Mouse (Mus musculus): ENCODE data around the gene Dock4. TPM values are rescaled to one million over a fixed set of nuclear protein-coding genes. Genes with fewer than 3 reads are reported as not detected.

Gene Dock4
- polyA plus RNA-seq, 1 experiment: 2.6 TPM

- H3K27ac ChIP-seq (replicated peaks; ENCODE audit: low read depth, low read length): no peak overlapping the region
- H3K4me3 ChIP-seq (ENCODE audit: insufficient read depth, low read depth, low read length): no peak overlapping the region
- peaks cover 4% of the 10 kb centered on the region; the same call in 1 of the 2 replicates for H3K4me1 ChIP-seq (ENCODE audit: control insufficient read depth, insufficient read depth, insufficient read length, low read length)
Observed at GRCm38 (mm10) chr12:40656438-40656837, 210.7 kb downstream of the Dock4 start.

- Histone ChIP-seq H3K4me3 (ENCODE audit: insufficient read depth, low read depth, low read length) (no peak overlapping the region), H3K4me1 (ENCODE audit: control insufficient read depth, insufficient read depth, insufficient read length, low read length) (peaks cover 4% of the 10 kb centered on the region; the same call in 1 of the 2 replicates), H3K27ac (replicated peaks; ENCODE audit: low read depth, low read length) (no peak overlapping the region)
Observed at GRCm38 (mm10) chr12:40657229-40657885, 211.6 kb downstream of the Dock4 start.

- H3K27ac ChIP-seq (replicated peaks; ENCODE audit: low read depth, low read length): no peak overlapping the region
- no peak overlapping the region for H3K4me3 ChIP-seq (ENCODE audit: insufficient read depth, low read depth, low read length)
- H3K4me1 ChIP-seq (ENCODE audit: control insufficient read depth, insufficient read depth, insufficient read length, low read length): no peaks in the 10 kb centered on the region
Observed at GRCm38 (mm10) chr12:40659689-40660088, 213.9 kb downstream of the Dock4 start.

GRCm38 (mm10) chr12:40669460-40669859 is 223.7 kb downstream of the Dock4 start:
- Histone ChIP-seq H3K27ac (replicated peaks; ENCODE audit: low read depth, low read length) (no peak overlapping the region), H3K4me3 (ENCODE audit: insufficient read depth, low read depth, low read length) (no peak overlapping the region), H3K4me1 (ENCODE audit: control insufficient read depth, insufficient read depth, insufficient read length, low read length) (no peaks in the 10 kb centered on the region)

- Histone ChIP-seq H3K27ac (replicated peaks; ENCODE audit: low read depth, low read length) (no peak overlapping the region), H3K4me3 (ENCODE audit: insufficient read depth, low read depth, low read length) (no peak overlapping the region), H3K4me1 (ENCODE audit: control insufficient read depth, insufficient read depth, insufficient read length, low read length) (no peaks in the 10 kb centered on the region)
Observed at GRCm38 (mm10) chr12:40670766-40671165, 225.0 kb downstream of the Dock4 start.

GRCm38 (mm10) chr12:40679713-40680112 is 234.0 kb downstream of the Dock4 start:
- H3K4me3 ChIP-seq (ENCODE audit: insufficient read depth, low read depth, low read length): no peak overlapping the region
- H3K4me1 ChIP-seq (ENCODE audit: control insufficient read depth, insufficient read depth, insufficient read length, low read length): no peaks in the 10 kb centered on the region
- no peak overlapping the region for H3K27ac ChIP-seq (replicated peaks; ENCODE audit: low read depth, low read length)

- Histone ChIP-seq H3K4me3 (ENCODE audit: insufficient read depth, low read depth, low read length) (no peak overlapping the region), H3K27ac (replicated peaks; ENCODE audit: low read depth, low read length) (no peak overlapping the region), H3K4me1 (ENCODE audit: control insufficient read depth, insufficient read depth, insufficient read length, low read length) (no peaks in the 10 kb centered on the region)
Observed at GRCm38 (mm10) chr12:40680551-40680950, 234.8 kb downstream of the Dock4 start.

GRCm38 (mm10) chr12:40691444-40691843 is 245.7 kb downstream of the Dock4 start:
- Histone ChIP-seq H3K27ac (replicated peaks; ENCODE audit: low read depth, low read length) (no peak overlapping the region), H3K4me3 (ENCODE audit: insufficient read depth, low read depth, low read length) (no peak overlapping the region), H3K4me1 (ENCODE audit: control insufficient read depth, insufficient read depth, insufficient read length, low read length) (peaks cover 3% of the 10 kb centered on the region; the same call in 1 of the 2 replicates)

- 0 out of 2 replicates have a peak overlapping the region, but pooled peaks have one; percentile 10 for H3K27ac ChIP-seq (replicated peaks; ENCODE audit: low read depth, low read length)
- H3K4me1 ChIP-seq (ENCODE audit: control insufficient read depth, insufficient read depth, insufficient read length, low read length): peaks cover 3% of the 10 kb centered on the region; the same call in 1 of the 2 replicates
- H3K4me3 ChIP-seq (ENCODE audit: insufficient read depth, low read depth, low read length): no peak overlapping the region
Observed at GRCm38 (mm10) chr12:40694082-40694721, 248.4 kb downstream of the Dock4 start.

GRCm38 (mm10) chr12:40698330-40698729 is 252.6 kb downstream of the Dock4 start:
- Histone ChIP-seq H3K4me3 (ENCODE audit: insufficient read depth, low read depth, low read length) (no peak overlapping the region), H3K27ac (replicated peaks; ENCODE audit: low read depth, low read length) (no peak overlapping the region), H3K4me1 (ENCODE audit: control insufficient read depth, insufficient read depth, insufficient read length, low read length) (peaks cover 3% of the 10 kb centered on the region; the same call in 1 of the 2 replicates)

- H3K4me3 ChIP-seq (ENCODE audit: insufficient read depth, low read depth, low read length): no peak overlapping the region
- H3K4me1 ChIP-seq (ENCODE audit: control insufficient read depth, insufficient read depth, insufficient read length, low read length): no peaks in the 10 kb centered on the region; the same call in 1 of the 2 replicates
- no peak overlapping the region for H3K27ac ChIP-seq (replicated peaks; ENCODE audit: low read depth, low read length)
Observed at GRCm38 (mm10) chr12:40702233-40702792, 256.6 kb downstream of the Dock4 start.

- Histone ChIP-seq H3K4me3 (ENCODE audit: insufficient read depth, low read depth, low read length) (no peak overlapping the region), H3K27ac (replicated peaks; ENCODE audit: low read depth, low read length) (no peak overlapping the region), H3K4me1 (ENCODE audit: control insufficient read depth, insufficient read depth, insufficient read length, low read length) (no peaks in the 10 kb centered on the region; the same call in 1 of the 2 replicates)
Observed at GRCm38 (mm10) chr12:40704296-40704695, 258.5 kb downstream of the Dock4 start.

- H3K4me3 ChIP-seq (ENCODE audit: insufficient read depth, low read depth, low read length): no peak overlapping the region
- H3K27ac ChIP-seq (replicated peaks; ENCODE audit: low read depth, low read length): no peak overlapping the region
- H3K4me1 ChIP-seq (ENCODE audit: control insufficient read depth, insufficient read depth, insufficient read length, low read length): no peaks in the 10 kb centered on the region; the same call in 1 of the 2 replicates
Observed at GRCm38 (mm10) chr12:40707108-40707507, 261.4 kb downstream of the Dock4 start.

- no peak overlapping the region for H3K4me3 ChIP-seq (ENCODE audit: insufficient read depth, low read depth, low read length)
- no peaks in the 10 kb centered on the region; the same call in 1 of the 2 replicates for H3K4me1 ChIP-seq (ENCODE audit: control insufficient read depth, insufficient read depth, insufficient read length, low read length)
- H3K27ac ChIP-seq (replicated peaks; ENCODE audit: low read depth, low read length): no peak overlapping the region
Observed at GRCm38 (mm10) chr12:40709094-40709493, 263.3 kb downstream of the Dock4 start.

GRCm38 (mm10) chr12:40712235-40712634 is 266.5 kb downstream of the Dock4 start:
- Histone ChIP-seq H3K4me3 (ENCODE audit: insufficient read depth, low read depth, low read length) (no peak overlapping the region), H3K4me1 (ENCODE audit: control insufficient read depth, insufficient read depth, insufficient read length, low read length) (no peaks in the 10 kb centered on the region; the same call in 1 of the 2 replicates), H3K27ac (replicated peaks; ENCODE audit: low read depth, low read length) (no peak overlapping the region)
